Mouse (Mus musculus): ENCODE results near the gene Rpp30. TPM values are rescaled to one million over a fixed set of nuclear protein-coding genes. Genes with fewer than 3 reads are reported as not detected.

Gene Rpp30
- total RNA-seq (2023) = 10 to 100 TPM; 13.7 to 13.8 TPM

DNA sequence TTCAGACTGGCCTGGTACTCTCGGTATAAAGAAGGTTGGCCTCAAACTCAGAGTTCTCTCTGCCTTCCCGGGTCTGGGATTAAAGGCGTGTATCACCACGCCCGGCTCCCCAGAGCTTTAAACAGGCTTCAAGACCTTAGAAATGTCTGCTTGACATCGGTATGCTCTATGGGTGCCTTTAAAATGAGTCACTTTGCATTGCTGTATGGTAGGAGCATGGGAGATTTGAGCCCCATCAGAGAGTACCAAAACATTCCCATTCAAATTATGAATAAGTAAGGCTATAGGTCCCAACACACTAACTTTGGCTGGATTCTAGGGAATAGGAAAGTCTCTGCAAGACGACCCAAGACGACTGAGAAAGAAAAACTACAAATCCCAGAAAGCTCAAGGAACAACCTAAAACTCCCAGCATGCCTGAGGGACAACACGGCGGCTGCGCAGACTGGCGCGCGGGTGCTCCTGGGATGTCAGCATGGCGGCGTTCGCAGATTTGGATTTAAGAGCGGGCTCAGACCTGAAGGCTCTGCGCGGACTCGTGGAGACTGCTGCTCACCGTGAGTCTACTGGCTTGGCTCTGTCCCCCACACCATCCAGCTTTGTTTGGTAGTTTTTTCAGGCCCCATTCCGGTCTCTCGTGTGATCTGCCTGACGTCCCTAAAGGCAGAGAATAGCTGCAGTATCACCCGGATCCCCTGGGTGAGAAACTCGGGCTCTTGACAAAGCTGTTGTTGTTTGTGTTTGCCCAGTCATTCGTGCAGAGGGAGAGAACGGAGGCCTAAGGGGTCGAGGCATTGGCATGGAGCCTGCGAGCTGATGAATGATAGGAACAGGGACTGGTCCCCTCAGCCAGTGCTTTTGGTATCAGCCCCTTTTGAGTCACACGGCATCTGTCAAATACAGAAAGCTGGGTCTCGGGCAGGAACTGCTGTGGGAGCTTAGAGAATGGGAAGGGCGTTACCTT, at the start of gene Rpp30:
Gene Rpp30 (plus strand): TSS at position 455 of the 964 bp plus-strand sequence.

DNA sequence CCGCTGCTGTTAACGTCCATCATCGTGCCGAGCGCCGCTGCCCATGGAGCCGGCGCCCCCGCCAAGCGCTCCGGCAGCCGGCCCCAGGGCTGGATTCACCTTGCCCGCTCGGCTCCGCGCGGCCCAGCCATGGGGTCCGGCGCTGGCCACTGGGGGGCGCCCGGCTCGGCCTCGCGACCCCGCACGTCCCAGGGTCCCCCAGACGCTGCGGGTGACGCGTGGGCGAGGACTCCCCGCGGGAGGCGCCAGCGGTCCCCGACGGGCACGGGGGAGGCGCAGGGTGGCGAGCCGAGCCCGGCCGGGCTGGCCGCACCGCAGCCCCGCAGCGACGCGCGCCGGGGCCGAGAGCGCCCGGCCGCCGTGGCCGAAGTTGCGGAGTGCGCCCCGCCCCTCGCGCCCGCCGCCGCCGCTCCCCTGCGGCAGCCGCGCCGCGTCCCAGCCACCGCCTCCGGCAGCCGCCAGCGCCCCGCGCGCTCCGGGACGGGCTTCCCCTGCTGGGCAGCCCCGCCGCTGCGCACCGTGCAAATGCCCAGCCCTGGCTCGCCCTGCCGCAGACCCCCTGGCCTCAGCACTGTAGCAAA, 26.2 kb upstream of the Rpp30 start, which contains the start of gene Htr7:
Gene Htr7 (minus strand): TSS at position 277 of the 581 bp plus-strand sequence.

DNA sequence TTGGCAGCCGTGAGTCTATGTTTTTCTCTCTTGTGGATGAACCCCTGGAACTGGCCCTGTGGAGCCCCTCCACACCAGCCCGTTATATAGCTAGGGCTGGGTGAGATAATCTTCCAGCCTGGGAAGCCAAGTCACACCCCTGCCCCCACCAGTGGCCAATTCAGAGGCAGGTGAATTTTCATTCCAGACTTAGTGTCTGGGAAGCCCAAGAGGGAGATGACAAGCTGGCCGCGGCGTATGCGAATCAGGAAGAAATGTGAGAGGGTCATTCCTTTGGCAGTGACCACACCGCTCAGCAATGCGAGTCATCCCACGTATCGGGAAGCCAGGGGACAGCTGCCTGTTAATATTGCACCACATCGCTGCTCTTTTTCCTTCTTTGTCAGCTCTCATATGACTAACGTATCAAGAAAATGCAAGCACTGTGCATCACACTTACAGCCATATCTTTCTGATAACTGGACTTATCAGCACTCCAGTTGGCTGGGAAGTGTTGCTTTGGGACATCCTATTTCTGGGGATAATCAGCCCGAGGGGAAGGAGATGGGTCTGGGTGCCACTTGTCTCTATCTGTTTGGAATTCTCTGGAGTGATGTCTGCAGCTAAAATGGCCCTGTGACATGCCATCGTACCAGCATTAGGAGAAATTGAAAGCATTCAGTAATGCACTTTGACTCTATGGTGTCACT, 36.4 kb downstream of the Rpp30 start, which contains the start of gene Ankrd1:
Gene Ankrd1 (minus strand): TSS at position 317 of the 689 bp plus-strand sequence.

Other genes starting within 250 kb of the Rpp30 start
- gene Htr7, start 26.2 kb upstream of the Rpp30 start, total RNA-seq (2023) = not detected
- not detected for gene Ankrd1, start 36.4 kb downstream of the Rpp30 start, total RNA-seq (2023)